In the genomic region with DNA sequence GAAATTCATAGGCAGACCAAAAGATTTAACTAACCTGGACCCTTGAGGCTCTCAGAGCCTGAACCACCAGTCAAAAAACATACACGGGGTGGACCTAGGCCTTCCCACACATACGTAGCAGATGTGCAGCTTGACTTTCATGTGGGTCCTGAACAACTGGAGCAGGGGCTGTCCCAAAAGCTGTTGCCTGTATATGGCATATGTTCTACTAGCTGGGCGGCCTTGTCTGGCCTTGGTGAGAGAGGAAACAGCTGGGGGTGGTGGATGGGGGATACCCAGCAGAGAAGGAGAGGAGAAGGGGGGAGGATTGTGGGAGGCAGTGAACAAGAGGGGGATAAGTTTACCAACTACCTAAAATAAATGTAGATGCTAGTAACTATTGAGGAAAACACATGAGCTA, we compare ENCODE assay signal across 21 mouse cellular contexts.
"Had no signal": no experiment of that assay in that cellular context is flagged by ENCODE, and none has a peak within 500 bp of the region (broad histone marks: within the 10 kb centered on the region; RNA-seq: fewer than 3 reads in every experiment).

No protein-coding gene starts in this region.

- DNase-seq: kidney, adult 2 months; kidney, postnatal 25 days; layer of hippocampus, adult 9-11 months; left cerebral cortex, postnatal 4 days; liver, postnatal 0 days; lung, embryonic 14.5 days; retina, postnatal 1 day; right cerebral cortex, postnatal 25 days; spleen, adult 18-20 months; thymus, postnatal 25 days had no signal

- H3K27ac ChIP-seq: kidney, postnatal 0 days; layer of hippocampus, adult 2 months; limb, embryonic 12.5 days; limb, embryonic 15.5 days; liver, embryonic 14.5 days; macrophage; midbrain, embryonic 12.5 days; midbrain, embryonic 15.5 days; neural tube, embryonic 13.5 days had no signal

- H3K36me3 ChIP-seq: limb, embryonic 12.5 days; limb, embryonic 15.5 days; midbrain, embryonic 12.5 days; midbrain, embryonic 15.5 days; neural tube, embryonic 13.5 days had no signal

- H3K27me3 ChIP-seq: limb, embryonic 12.5 days; limb, embryonic 15.5 days; midbrain, embryonic 12.5 days; midbrain, embryonic 15.5 days; neural tube, embryonic 13.5 days had no signal

- H3K4me1 ChIP-seq: midbrain, embryonic 15.5 days had no signal

- ATAC-seq: intestine, postnatal 0 days; liver, postnatal 0 days; lung, postnatal 0 days; midbrain, embryonic 15.5 days had no signal

- H3K4me3 ChIP-seq: layer of hippocampus, adult 2 months; limb, embryonic 12.5 days; limb, embryonic 15.5 days; midbrain, embryonic 12.5 days; midbrain, embryonic 15.5 days; neural tube, embryonic 13.5 days had no signal
